Mouse (Mus musculus) megakaryocyte progenitor cell, adult 5-6 weeks (primary cell): Measurements from ENCODE around the gene Nefh. TPM values are rescaled to one million over a fixed set of nuclear protein-coding genes. Genes with fewer than 3 reads are reported as not detected.

Experiments used
- ATAC-seq: replicated peaks from 2 replicates; pipeline ENCODE4 v1.8.0; 2016; ENCODE audit warnings: mild to moderate bottlenecking, moderate TSS enrichment, inconsistent platforms; ENCODE audit not compliant: poor library complexity
- total RNA-seq, 2 experiments: library from RNA; stranded (forward) in 1 of 2; stranded (reverse) in 1 of 2; fragments of 157-497, 149-512 nt in 1 of 2; fragments of 200-1000 nt in 1 of 2; gene quantifications; 2 replicates each; pipeline versions ENCODE4 v1.2.3 to v1.2.4; 2015 to 2017

The Nefh gene
- total RNA-seq (2015) = 4.6 and 8.0 TPM in 2 replicates
- 3.5 and 6.0 TPM in 2 replicates for total RNA-seq (2017)

- ATAC-seq = no peak
These were observed at the start of gene Nefh for GRCm38 (mm10) chr11:4947813-4948174. TSS of gene Nefh (minus strand) at chr11:4948064.

DNA sequence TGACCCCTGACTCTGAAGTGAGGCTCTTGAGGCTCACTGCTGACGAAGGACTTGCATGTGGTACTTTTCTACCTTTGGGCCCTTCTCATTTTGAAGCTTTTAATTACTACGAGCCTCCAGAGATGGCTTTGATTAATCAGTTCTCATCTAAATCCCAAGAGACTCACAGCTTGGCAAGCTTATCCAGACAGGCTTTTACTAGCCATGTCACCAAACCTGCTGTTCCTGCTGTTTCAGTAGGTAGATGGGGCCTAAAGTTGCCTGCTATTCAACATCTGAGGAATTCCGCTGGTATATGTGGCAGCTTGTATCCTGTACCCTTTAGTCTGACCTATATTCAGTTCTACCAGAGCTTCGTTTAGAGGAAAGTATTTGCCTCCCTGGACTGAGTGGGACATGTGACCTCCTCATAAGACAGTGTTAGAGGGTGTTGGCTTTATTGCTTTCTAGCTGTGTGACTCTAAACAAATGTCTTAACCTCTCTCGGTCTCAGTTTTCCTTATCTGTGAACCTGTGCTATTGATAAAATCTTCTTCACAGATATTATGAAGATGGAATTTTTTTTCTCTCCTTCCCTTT, 48.8 kb upstream of the Nefh start:
- ATAC-seq = no peak

DNA sequence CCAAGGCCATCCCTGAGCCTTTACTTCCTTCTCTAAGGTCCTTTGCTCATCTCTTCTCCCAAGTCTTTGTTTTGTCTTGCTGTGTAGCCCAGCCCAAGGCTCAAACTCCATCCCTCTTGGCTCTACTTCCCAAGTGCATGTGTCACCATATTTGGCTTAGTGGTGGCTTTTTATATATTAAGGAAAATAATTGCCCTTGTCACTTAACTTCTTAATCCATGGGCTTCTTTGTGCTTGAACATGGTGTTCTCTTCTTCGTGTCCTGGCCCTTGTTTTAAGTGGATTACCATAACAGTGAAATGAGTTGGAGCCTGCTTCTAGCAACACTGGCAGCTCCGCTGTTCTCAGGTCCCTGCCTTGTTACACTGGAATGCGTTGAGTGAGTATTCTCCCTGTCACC, 47.8 kb upstream of the Nefh start:
- no peak for ATAC-seq

DNA sequence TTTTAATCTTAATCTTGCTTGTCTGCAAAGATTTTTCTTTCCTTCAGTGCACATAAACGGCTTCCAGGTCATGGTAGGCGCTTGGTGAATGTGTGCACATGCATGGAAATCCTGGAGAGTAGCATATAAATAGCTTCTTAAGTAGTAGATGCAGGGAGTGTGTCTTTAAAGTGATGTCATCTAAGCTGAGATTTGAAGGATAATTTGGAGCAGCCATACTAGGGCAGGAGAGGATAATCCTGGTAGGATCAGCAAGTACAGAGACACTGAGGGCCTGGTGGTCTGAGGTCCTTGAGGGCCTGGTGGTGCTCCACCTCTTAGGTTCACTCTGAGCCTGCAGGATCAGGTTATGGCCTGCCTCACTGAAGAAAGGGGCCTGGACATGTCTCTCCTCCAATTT, 44.6 kb upstream of the Nefh start:
- no peak for ATAC-seq

DNA sequence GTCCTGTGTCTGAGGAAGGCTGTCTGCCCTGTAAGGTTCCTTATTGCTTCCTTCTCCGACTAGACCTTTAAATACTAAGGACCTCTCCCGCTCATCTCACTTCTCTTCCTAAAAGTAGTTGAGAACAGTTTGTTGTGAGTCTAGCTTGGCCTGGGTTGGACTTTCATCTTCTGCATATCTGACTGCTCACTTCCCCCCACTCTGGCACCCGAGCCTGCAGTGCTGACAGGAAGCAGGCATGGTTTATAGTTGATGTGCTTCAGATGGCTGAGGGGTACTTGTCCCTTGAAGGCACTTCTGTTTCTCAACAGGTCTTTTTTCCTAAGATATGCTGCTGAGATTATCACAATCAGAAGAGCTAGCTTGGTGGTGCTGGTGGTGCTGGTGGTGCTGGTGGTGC, 41.3 kb upstream of the Nefh start:
- peak; percentile 45; the same call in 1 of the 2 replicates for ATAC-seq

GRCm38 (mm10) chr11:4987487-4987852, 39.6 kb upstream of the Nefh start:
- ATAC-seq = no peak

DNA sequence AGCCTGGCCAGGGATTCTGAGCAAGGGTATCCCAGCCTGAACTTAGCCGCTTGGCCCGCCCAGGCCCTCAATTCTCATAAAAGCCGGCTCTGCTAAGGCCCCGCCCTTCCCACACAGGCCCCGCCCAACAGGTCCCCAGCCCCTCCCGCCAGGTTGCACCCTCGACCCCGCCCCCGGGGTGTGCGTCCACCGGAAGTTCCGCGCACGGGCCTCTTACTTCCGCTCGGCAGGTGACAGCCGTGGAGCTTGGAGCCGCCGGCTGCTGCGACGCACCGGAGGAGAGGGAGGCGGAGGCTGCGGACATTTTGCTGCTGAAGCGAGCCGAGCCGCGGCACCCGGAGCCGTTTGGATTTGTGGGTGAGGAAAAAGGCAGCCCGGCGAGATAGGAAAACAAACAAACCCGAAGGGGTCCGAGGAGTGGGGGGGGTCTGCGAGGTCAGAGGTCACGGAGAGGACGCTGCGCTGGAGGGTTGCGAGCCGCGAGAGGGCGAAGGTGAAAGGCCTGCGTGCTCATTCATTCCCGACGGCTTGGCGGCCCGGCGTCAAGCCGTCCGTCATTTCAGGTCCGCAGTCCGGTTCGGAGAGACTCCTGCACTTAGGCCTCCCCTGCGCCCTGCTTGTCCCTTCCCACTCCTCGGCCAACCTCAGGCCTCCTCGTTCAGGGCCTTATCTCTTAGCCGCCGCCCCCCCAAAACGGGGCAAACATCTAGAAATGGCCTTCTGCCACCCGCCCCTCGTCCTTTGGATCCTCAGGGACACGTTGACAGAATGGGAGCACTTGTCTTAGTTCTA, 39.0 kb upstream of the Nefh start, which contains the start of gene Ap1b1:
TSS of gene Ap1b1 (plus strand) at position 130 of the 792 bp plus-strand sequence.
- peak; percentile 94 for ATAC-seq

- ATAC-seq = no peak
These were observed 36.9 kb upstream of the Nefh start for GRCm38 (mm10) chr11:4984799-4985198.

DNA sequence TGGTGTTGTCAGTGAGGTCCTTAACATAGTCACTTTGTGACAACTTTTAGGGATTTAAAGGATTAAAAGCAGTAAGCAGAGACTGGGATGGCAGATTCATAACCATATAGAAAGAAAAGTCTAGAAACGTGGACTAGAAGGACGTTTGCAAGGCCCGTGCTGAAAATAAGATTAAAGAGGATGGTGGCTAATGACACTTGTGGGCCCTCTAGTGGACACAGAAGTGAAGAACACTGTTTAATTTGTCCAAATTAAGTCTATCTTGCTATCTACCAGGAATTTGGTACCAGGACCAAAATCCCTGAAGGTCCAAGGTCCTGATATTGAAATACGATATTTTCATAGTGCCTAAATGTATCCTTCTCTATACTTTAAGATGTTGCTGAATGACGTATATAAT, 36.4 kb upstream of the Nefh start:
- ATAC-seq = peak; percentile 58

GRCm38 (mm10) chr11:4983538-4983937, 35.7 kb upstream of the Nefh start:
- no peak for ATAC-seq

GRCm38 (mm10) chr11:4983010-4983409, 35.1 kb upstream of the Nefh start:
- ATAC-seq = no peak

DNA sequence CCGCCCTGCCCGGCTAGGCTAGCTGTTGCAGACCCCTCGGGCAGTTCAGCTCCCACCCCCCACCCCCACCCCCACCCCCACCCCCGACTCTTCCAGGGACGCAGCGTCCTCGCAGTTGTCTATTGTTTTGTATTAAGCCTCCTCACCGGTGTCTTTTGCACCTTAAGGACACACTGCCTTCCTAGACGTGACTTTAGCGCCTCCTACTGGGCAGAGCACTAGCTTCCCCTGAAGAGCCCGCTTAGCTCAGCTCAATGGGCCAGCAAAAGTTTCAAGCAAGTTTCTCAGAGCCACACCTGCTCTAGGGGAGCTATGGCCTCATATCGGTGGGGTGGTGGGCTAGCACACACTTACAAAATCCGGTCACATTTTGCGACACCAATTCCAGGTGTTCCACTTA, 27.8 kb upstream of the Nefh start:
- ATAC-seq = peak; percentile 71

DNA sequence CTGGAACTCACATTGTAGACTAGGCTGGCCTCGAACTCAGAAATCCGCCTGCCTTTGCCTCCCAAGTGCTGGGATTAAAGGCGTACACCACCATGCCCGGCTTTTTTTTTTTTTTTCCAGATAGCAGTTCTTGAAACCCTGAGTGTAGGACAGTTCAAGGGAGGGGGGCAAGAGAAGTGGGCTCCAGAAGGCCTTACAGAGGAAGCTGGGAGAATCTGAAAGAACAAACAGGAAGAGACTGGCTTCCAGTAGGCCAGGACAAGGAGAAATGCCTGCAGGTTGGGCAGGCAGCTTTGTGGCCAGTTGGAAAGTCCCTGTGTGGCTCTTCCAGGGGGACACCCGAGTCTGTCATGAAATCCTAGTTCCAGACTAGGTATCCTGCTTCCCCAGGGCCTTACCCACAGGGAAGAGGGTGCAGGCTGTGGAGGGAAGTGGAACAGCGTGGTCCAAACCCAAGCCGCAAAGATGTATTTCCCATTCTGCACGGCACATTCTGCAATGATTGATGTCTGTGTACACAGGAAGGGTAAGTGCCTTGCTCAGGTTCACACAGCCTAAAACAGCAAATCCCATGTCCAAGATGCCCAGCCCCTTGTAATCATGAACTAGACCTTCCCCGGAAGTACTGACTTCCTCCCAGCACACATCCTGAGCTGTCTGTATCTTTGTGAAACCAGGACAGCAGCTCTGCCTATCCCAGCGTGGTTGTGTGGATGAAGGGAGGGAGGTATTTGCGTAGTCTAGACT, 26.7 kb upstream of the Nefh start:
- peak; percentile 18; the same call in 1 of the 2 replicates for ATAC-seq

DNA sequence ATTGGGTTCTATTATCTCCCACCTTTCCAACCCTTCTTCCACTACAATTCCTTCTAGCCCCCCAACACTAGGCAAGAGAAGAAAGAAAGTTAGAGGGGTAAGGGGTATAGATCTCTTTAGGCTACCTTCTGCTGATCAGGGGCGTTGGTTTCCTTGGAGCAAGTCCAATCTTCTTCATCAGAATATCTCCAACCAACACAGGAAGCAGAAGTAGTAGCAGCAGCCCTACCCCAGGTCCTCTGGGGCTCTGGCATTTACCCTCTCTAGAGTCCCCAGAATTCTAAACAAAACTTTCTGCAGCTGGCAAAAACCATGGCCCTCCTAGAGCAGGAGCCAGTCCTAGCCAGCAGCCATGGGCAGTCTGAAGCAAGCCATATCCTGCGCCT, 26.0 kb upstream of the Nefh start:
- ATAC-seq = peak; percentile 13

DNA sequence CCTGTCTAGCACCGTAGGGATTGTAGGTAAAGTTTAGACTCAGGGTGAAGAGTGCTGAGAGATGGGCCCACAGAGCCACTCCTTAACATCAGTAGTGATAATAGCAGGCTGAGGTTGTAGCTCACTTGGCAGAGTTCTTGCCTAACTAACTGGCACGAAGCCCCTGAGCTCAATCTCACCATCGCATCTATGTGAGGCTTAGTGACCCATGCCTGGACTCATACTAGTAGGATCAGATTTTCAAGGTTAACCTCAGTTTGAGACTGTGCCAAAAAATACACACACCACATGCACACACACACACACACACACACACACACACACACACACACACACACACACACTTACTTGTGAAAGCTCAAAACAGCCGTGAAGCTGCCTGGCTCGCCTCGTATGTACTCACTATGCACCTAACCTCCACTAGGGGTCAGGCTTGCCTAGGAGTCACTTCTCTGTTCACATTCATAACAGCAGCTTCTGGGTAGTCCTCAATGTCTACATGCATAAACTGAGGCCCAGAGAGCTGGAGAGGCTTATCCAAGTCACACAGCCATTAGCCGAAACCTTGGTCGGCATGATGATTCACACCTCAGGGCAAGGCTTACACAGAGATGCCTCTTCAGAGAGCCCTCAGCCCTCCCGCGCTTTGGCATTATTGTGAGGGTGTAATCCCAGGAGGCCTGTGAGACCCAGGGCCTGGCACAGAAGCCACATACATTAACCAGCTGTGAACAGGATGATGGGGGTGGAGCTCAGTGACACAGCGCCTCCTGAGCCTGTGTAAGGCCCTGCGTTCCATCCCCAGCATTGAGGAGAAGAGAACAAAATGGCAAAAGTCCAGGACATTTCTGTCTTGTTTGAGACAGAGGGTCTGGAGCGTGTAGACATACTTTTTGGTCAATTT, 25.4 kb upstream of the Nefh start:
- peak; percentile 85 for ATAC-seq

DNA sequence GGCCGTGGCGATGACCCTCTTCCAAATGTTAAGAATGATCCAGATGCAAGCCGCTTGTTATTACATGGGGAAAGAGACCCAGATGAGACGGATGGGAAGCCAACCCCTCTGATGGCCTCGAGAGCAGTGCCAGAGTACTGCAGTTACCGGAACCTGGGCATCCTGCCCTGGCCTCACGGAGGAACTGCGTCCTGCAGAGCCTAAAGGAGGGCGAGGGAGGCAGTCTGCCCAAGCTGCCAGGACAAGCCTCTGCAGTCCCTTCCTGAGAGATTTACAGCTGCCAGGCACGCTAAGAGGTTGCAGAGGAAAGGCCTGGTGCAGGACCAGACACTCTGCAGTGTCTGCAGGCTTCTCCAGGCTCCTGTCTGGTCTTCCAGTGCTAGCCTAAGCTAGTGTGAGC, 20.5 kb upstream of the Nefh start:
- ATAC-seq = no peak

DNA sequence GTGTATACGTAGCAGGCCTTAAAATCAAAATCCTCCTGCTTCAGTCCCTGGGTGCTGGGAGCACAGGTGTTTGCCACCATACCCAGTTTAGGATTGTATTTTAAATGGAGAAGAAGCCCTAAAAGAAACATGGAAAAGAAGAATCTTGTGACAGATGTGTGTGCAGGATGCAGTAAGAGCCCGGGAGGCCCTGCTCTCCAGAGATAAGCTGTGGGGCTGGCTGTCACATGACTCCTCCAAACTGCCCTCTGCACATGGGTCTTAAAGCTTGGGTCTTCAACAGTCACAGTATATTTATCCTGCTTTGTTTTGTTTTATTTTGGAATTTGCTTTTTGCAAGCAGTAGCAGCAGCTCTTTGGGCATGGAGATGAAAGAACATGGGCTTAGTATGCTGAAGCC, 19.7 kb upstream of the Nefh start:
- peak; percentile 79 for ATAC-seq

- peak; percentile 80 for ATAC-seq
These were observed 19.0 kb upstream of the Nefh start for GRCm38 (mm10) chr11:4966888-4967287.

- no peak for ATAC-seq
These were observed 18.5 kb upstream of the Nefh start for GRCm38 (mm10) chr11:4966325-4966724.

GRCm38 (mm10) chr11:4963099-4963808, 15.4 kb upstream of the Nefh start:
- no peak for ATAC-seq
